Comparison of ENCODE assay signal across 20 mouse cellular contexts in genomic region chr17:12956664-12957063, GRCm38 (mm10). TPM values are rescaled to one million over a fixed set of nuclear protein-coding genes. Genes with fewer than 3 reads are reported as not detected.
DNase-seq lines count a peak whose midpoint lies in the region; ATAC-seq lines count a peak whose summit lies in the region.
"Had no signal": no experiment of that assay in that cellular context is flagged by ENCODE, and none has a peak within 500 bp of the region (broad histone marks: within the 10 kb centered on the region; RNA-seq: fewer than 3 reads in every experiment).

No protein-coding gene starts in this region.

- peaks cover 45% of the 10 kb centered on the region for H3K36me3 ChIP-seq in intestine, embryonic 14.5 days (ENCODE audit: control insufficient read depth, insufficient read depth, low read length)
- peaks cover 7% of the 10 kb centered on the region; the same call in 1 of the 2 replicates for H3K36me3 ChIP-seq in intestine, embryonic 15.5 days

- no peaks in the 10 kb centered on the region for H3K9me3 ChIP-seq in intestine, embryonic 14.5 days (ENCODE audit: control insufficient read depth, low read length)
- no peaks in the 10 kb centered on the region for H3K9me3 ChIP-seq in intestine, embryonic 15.5 days
- H3K9me3 ChIP-seq: forebrain, embryonic 12.5 days; heart, embryonic 15.5 days; hindbrain, embryonic 13.5 days; limb, embryonic 15.5 days; midbrain, embryonic 12.5 days had no signal

- WGBS in intestine, embryonic 14.5 days = 94% methylated on average over 8 of the region's 8 CpGs
- 95% methylated on average over 8 of the region's 8 CpGs for WGBS in intestine, embryonic 15.5 days

- no peak overlapping the region for H3K9ac ChIP-seq in intestine, embryonic 14.5 days (ENCODE audit: low read length)
- H3K9ac ChIP-seq in intestine, embryonic 15.5 days = no peak overlapping the region
- H3K9ac ChIP-seq: forebrain, embryonic 12.5 days; heart, embryonic 15.5 days; hindbrain, embryonic 13.5 days; limb, embryonic 15.5 days; liver, embryonic 14.5 days; lung, embryonic 14.5 days; midbrain, embryonic 12.5 days had no signal

- no peak overlapping the region for H3K4me3 ChIP-seq in intestine, embryonic 14.5 days (ENCODE audit: low read depth, low read length)
- H3K4me3 ChIP-seq in intestine, embryonic 15.5 days (replicated peaks) = no peak overlapping the region
- H3K4me3 ChIP-seq: forebrain, embryonic 12.5 days; heart, embryonic 15.5 days; hindbrain, embryonic 13.5 days; limb, embryonic 15.5 days; midbrain, embryonic 12.5 days had no signal

- H3K27ac ChIP-seq in intestine, embryonic 14.5 days (ENCODE audit: low read depth) = no peak overlapping the region
- no peak overlapping the region for H3K27ac ChIP-seq in intestine, embryonic 15.5 days
- H3K27ac ChIP-seq: forebrain, embryonic 12.5 days; heart, embryonic 15.5 days; hindbrain, embryonic 13.5 days; limb, embryonic 15.5 days; liver, embryonic 14.5 days; midbrain, embryonic 12.5 days had no signal

- no peak overlapping the region for H3K4me2 ChIP-seq in intestine, embryonic 14.5 days (ENCODE audit: low read length)
- H3K4me2 ChIP-seq in intestine, embryonic 15.5 days (replicated peaks) = no peak overlapping the region
- H3K4me2 ChIP-seq: forebrain, embryonic 12.5 days; heart, embryonic 15.5 days; hindbrain, embryonic 13.5 days; limb, embryonic 15.5 days; lung, embryonic 14.5 days; midbrain, embryonic 12.5 days had no signal

- H3K27me3 ChIP-seq in intestine, embryonic 14.5 days (replicated peaks; ENCODE audit: control insufficient read depth, insufficient read depth, low read length) = no peaks in the 10 kb centered on the region
- H3K27me3 ChIP-seq in intestine, embryonic 15.5 days (replicated peaks) = no peaks in the 10 kb centered on the region
- H3K27me3 ChIP-seq: forebrain, embryonic 12.5 days; heart, embryonic 15.5 days; hindbrain, embryonic 13.5 days; limb, embryonic 15.5 days; midbrain, embryonic 12.5 days had no signal

- ATAC-seq in intestine, embryonic 14.5 days (replicated peaks; ENCODE audit: low FRiP score, low TSS enrichment, low read depth) = no peak
- no peak for ATAC-seq in intestine, embryonic 15.5 days
- ATAC-seq in erythroblast, adult 5-6 weeks (replicated peaks; ENCODE audit: low FRiP score, poor library complexity, severe bottlenecking) = no peak

- H3K4me1 ChIP-seq in intestine, embryonic 14.5 days (replicated peaks; ENCODE audit: control insufficient read depth, insufficient read depth, low read length) = peaks cover 5% of the 10 kb centered on the region; the same call in 1 of the 2 replicates
- 0 out of 2 replicates have a peak, but pooled peaks cover 5% of the 10 kb centered on the region for H3K4me1 ChIP-seq in intestine, embryonic 15.5 days (replicated peaks)

- DNase-seq in cerebellum, adult 9-11 months = peak; percentile 32
- no peak for DNase-seq in cerebellum, adult 18-20 months
- DNase-seq in intestine, embryonic 14.5 days (ENCODE audit: low spot score) = peak; percentile 28
- peak; percentile 42 to 71 for DNase-seq in kidney, postnatal 36 days
- DNase-seq in kidney, postnatal 14 days = no peak
- DNase-seq: cerebellum, adult 11 months; gastrocnemius, postnatal 36 days; heart, postnatal 36 days; layer of hippocampus, adult 9-11 months; lung, embryonic 14.5 days had no signal

RNA-seq across cellular contexts. Expression of gene Acat2, which starts 3.9 kb away (rescaled TPM):
- polyA plus RNA-seq in intestine, embryonic 14.5 days (2014; fragmentation: Nextera tagmentation; extraction: Ambion mirVana) = 141 and 151 TPM in 2 replicates
- 230 and 240 TPM in 2 replicates for polyA plus RNA-seq in intestine, embryonic 15.5 days (2015; fragmentation: Nextera tagmentation; extraction: Ambion mirVana)
- total RNA-seq in erythroblast, adult 5-6 weeks (2015; ENCODE audit: low replicate concordance) = 1.0 and 3.1 TPM in 2 replicates
- 5.2 and 7.1 TPM in 2 replicates for total RNA-seq in erythroblast, adult 5-6 weeks (2017; ENCODE audit: low replicate concordance)

RNA-seq across cellular contexts. Expression of gene Acat3, which starts 16.3 kb away (rescaled TPM):
- polyA plus RNA-seq in intestine, embryonic 14.5 days (2014; fragmentation: Nextera tagmentation; extraction: Ambion mirVana) = 0.81 and 1.1 TPM in 2 replicates
- 0.88 and 1.6 TPM in 2 replicates for polyA plus RNA-seq in intestine, embryonic 15.5 days (2015; fragmentation: Nextera tagmentation; extraction: Ambion mirVana)
- total RNA-seq in erythroblast, adult 5-6 weeks (2015; ENCODE audit: low replicate concordance) = not detected in 2 replicates
- total RNA-seq in erythroblast, adult 5-6 weeks (2017; ENCODE audit: low replicate concordance) = not detected in 2 replicates
- total RNA-seq: gastrocnemius, adult 18-20 months; gastrocnemius, postnatal 36 days had no signal
- polyA plus RNA-seq: small intestine, adult 2 months had no signal

RNA-seq across cellular contexts. Expression of gene Wtap, which starts 37.3 kb away (rescaled TPM):
- 121 and 131 TPM in 2 replicates for polyA plus RNA-seq in intestine, embryonic 14.5 days (2014; fragmentation: Nextera tagmentation; extraction: Ambion mirVana)
- polyA plus RNA-seq in intestine, embryonic 15.5 days (2015; fragmentation: Nextera tagmentation; extraction: Ambion mirVana) = 109 and 120 TPM in 2 replicates
- total RNA-seq in erythroblast, adult 5-6 weeks (2015; ENCODE audit: low replicate concordance) = 36.1 and 36.2 TPM in 2 replicates
- 37.9 and 68.2 TPM in 2 replicates for total RNA-seq in erythroblast, adult 5-6 weeks (2017; ENCODE audit: low replicate concordance)

RNA-seq across cellular contexts. Expression of gene Mrpl18, which starts 40.5 kb away (rescaled TPM):
- 168 TPM in 2 replicates for polyA plus RNA-seq in intestine, embryonic 14.5 days (2014; fragmentation: Nextera tagmentation; extraction: Ambion mirVana)
- 173 and 181 TPM in 2 replicates for polyA plus RNA-seq in intestine, embryonic 15.5 days (2015; fragmentation: Nextera tagmentation; extraction: Ambion mirVana)
- total RNA-seq in erythroblast, adult 5-6 weeks (2015; ENCODE audit: low replicate concordance) = 44.4 and 51.4 TPM in 2 replicates
- 33.6 and 46.0 TPM in 2 replicates for total RNA-seq in erythroblast, adult 5-6 weeks (2017; ENCODE audit: low replicate concordance)

RNA-seq across cellular contexts. Expression of gene Tcp1, which starts 41.2 kb away (rescaled TPM):
- 447 and 471 TPM in 2 replicates for polyA plus RNA-seq in intestine, embryonic 14.5 days (2014; fragmentation: Nextera tagmentation; extraction: Ambion mirVana)
- polyA plus RNA-seq in intestine, embryonic 15.5 days (2015; fragmentation: Nextera tagmentation; extraction: Ambion mirVana) = 369 and 437 TPM in 2 replicates
- 98.2 and 107 TPM in 2 replicates for total RNA-seq in erythroblast, adult 5-6 weeks (2015; ENCODE audit: low replicate concordance)
- total RNA-seq in erythroblast, adult 5-6 weeks (2017; ENCODE audit: low replicate concordance) = 117 and 145 TPM in 2 replicates

Comparison
In these comparisons a context has a peak if more than half of its experiments do, and no peak if none do; other contexts are left out.
1. DNase-seq: peak in cerebellum, adult 9-11 months (single experiment), intestine, embryonic 14.5 days (single experiment) and kidney, postnatal 36 days (2 of 2); none in cerebellum, adult 18-20 months (0 of 2) and kidney, postnatal 14 days (single experiment).